Mouse (Mus musculus) thymus, adult 2 months (tissue): ENCODE results near the gene Reep6.

Experiments
- CTCF ChIP-seq: fragments of 200-500 bp; IDR thresholded peaks from 2 replicates; pipeline ENCODE4 v1.5.1; 2012; ENCODE audit warnings: mild to moderate bottlenecking, control low read depth, low read length, moderate library complexity, borderline replicate concordance; ENCODE audit not compliant: control insufficient read depth, poor library complexity, insufficient read depth; ENCODE audit errors: extremely low read depth
- POLR2A ChIP-seq: fragments of 200-500 bp; IDR thresholded peaks from 2 replicates; pipeline ENCODE4 v1.6.1; 2012; ENCODE audit warnings: mild to moderate bottlenecking, low read length, control low read depth, moderate library complexity; ENCODE audit not compliant: control insufficient read depth, poor library complexity, insufficient read depth; ENCODE audit errors: extremely low read depth

GRCm38 (mm10) chr10:80371983-80372382 lies 42.2 kb downstream of the Reep6 start:
- TF ChIP-seq CTCF, result no peak
- TF ChIP-seq POLR2A, result no peak
